Mouse (Mus musculus): ENCODE measurements around the gene Clpb. TPM values are rescaled to one million over a fixed set of nuclear protein-coding genes. Genes with fewer than 3 reads are reported as not detected.

Gene Clpb
- polyA plus RNA-seq, 1 experiment from 2014 or later = 43.9 TPM

- no peak overlapping the region for H3K9ac ChIP-seq
- no peak overlapping the region for H3K27ac ChIP-seq
- no peaks in the 10 kb centered on the region for H3K36me3 ChIP-seq (replicated peaks)
- H3K4me1 ChIP-seq = peaks cover 52% of the 10 kb centered on the region
- no peaks in the 10 kb centered on the region for H3K27me3 ChIP-seq
- peak; percentile 85 for ATAC-seq (ENCODE audit: low FRiP score)
- no peak overlapping the region for H3K4me3 ChIP-seq (replicated peaks)
- H3K4me2 ChIP-seq = no peak overlapping the region
- H3K9me3 ChIP-seq = no peaks in the 10 kb centered on the region
- 10% methylated on average over 7 of the region's 7 CpGs for WGBS
Observed at GRCm38 (mm10) chr7:101679591-101679990, 16.2 kb downstream of the Clpb start.

- no peak overlapping the region for H3K9ac ChIP-seq
- H3K9me3 ChIP-seq = no peaks in the 10 kb centered on the region
- peaks cover 48% of the 10 kb centered on the region for H3K4me1 ChIP-seq
- no peak overlapping the region for H3K27ac ChIP-seq
- no peaks in the 10 kb centered on the region for H3K36me3 ChIP-seq (replicated peaks)
- no peak overlapping the region for H3K4me2 ChIP-seq
- 77% methylated on average over 3 of the region's 3 CpGs for WGBS
- ATAC-seq (ENCODE audit: low FRiP score) = no peak
- no peaks in the 10 kb centered on the region for H3K27me3 ChIP-seq
- no peak overlapping the region for H3K4me3 ChIP-seq (replicated peaks)
Observed at GRCm38 (mm10) chr7:101680961-101681360, 17.5 kb downstream of the Clpb start.

GRCm38 (mm10) chr7:101681565-101682071 is 18.2 kb downstream of the Clpb start:
- 46% methylated on average over 6 of the region's 6 CpGs for WGBS
- peaks cover 42% of the 10 kb centered on the region for H3K4me1 ChIP-seq

GRCm38 (mm10) chr7:101682886-101683285 is 19.5 kb downstream of the Clpb start:
- Histone ChIP-seq H3K4me1 (peaks cover 33% of the 10 kb centered on the region), H3K4me2 (no peak overlapping the region), H3K27ac (no peak overlapping the region), H3K9me3 (no peaks in the 10 kb centered on the region), H3K27me3 (no peaks in the 10 kb centered on the region), H3K4me3 (replicated peaks) (no peak overlapping the region), H3K9ac (no peak overlapping the region), H3K36me3 (replicated peaks) (0 out of 2 replicates have a peak, but pooled peaks cover 4% of the 10 kb centered on the region)
- WGBS = 55% methylated on average over 5 of the region's 5 CpGs
- ATAC-seq (ENCODE audit: low FRiP score) = no peak

More at GRCm38 (mm10) chr7:101681565-101682071, 18.2 kb downstream of the Clpb start:
- ATAC-seq (ENCODE audit: low FRiP score) = no peak
- no peak overlapping the region for H3K4me3 ChIP-seq (replicated peaks)
- no peaks in the 10 kb centered on the region for H3K9me3 ChIP-seq
- no peaks in the 10 kb centered on the region for H3K36me3 ChIP-seq (replicated peaks)
- H3K27ac ChIP-seq = no peak overlapping the region
- no peak overlapping the region for H3K4me2 ChIP-seq
- no peaks in the 10 kb centered on the region for H3K27me3 ChIP-seq
- H3K9ac ChIP-seq = no peak overlapping the region

GRCm38 (mm10) chr7:101683976-101684630 is 20.7 kb downstream of the Clpb start:
- Histone ChIP-seq H3K36me3 (replicated peaks) (peaks cover 10% of the 10 kb centered on the region; the same call in 1 of the 2 replicates), H3K4me2 (no peak overlapping the region), H3K4me3 (replicated peaks) (no peak overlapping the region), H3K4me1 (peaks cover 33% of the 10 kb centered on the region), H3K27ac (peak overlapping the region; percentile 0; the same call in 1 of the 2 replicates), H3K9ac (no peak overlapping the region; the same call in 1 of the 2 replicates), H3K27me3 (no peaks in the 10 kb centered on the region), H3K9me3 (no peaks in the 10 kb centered on the region)
- WGBS = 7% methylated on average over 9 of the region's 9 CpGs
- ATAC-seq (ENCODE audit: low FRiP score) = peak; percentile 51

GRCm38 (mm10) chr7:101684671-101685070 is 21.2 kb downstream of the Clpb start:
- no peak overlapping the region for H3K27ac ChIP-seq

GRCm38 (mm10) chr7:101687144-101687543 is 23.7 kb downstream of the Clpb start:
- H3K4me3 ChIP-seq (replicated peaks) = no peak overlapping the region
- WGBS = 87% methylated on average over 2 of the region's 2 CpGs

More at GRCm38 (mm10) chr7:101684671-101685070, 21.2 kb downstream of the Clpb start:
- Histone ChIP-seq H3K4me3 (replicated peaks) (no peak overlapping the region), H3K36me3 (replicated peaks) (peaks cover 10% of the 10 kb centered on the region; the same call in 1 of the 2 replicates), H3K4me2 (no peak overlapping the region), H3K9me3 (no peaks in the 10 kb centered on the region), H3K9ac (no peak overlapping the region), H3K4me1 (peaks cover 31% of the 10 kb centered on the region), H3K27me3 (no peaks in the 10 kb centered on the region)
- ATAC-seq (ENCODE audit: low FRiP score) = no peak
- 31% methylated on average over 3 of the region's 3 CpGs for WGBS

GRCm38 (mm10) chr7:101690471-101690870 is 27.0 kb downstream of the Clpb start:
- Histone ChIP-seq H3K4me1 (no peaks in the 10 kb centered on the region), H3K36me3 (replicated peaks) (peaks cover 15% of the 10 kb centered on the region; the same call in 1 of the 2 replicates), H3K27ac (no peak overlapping the region), H3K27me3 (no peaks in the 10 kb centered on the region), H3K9me3 (no peaks in the 10 kb centered on the region), H3K9ac (no peak overlapping the region), H3K4me2 (no peak overlapping the region), H3K4me3 (replicated peaks) (no peak overlapping the region)
- no peak for ATAC-seq (ENCODE audit: low FRiP score)
- WGBS = 60% methylated on average over 2 of the region's 2 CpGs

More at GRCm38 (mm10) chr7:101687144-101687543, 23.7 kb downstream of the Clpb start:
- Histone ChIP-seq H3K36me3 (replicated peaks) (peaks cover 15% of the 10 kb centered on the region; the same call in 1 of the 2 replicates), H3K27ac (no peak overlapping the region), H3K4me2 (no peak overlapping the region), H3K4me1 (peaks cover 20% of the 10 kb centered on the region), H3K9ac (no peak overlapping the region), H3K27me3 (no peaks in the 10 kb centered on the region), H3K9me3 (no peaks in the 10 kb centered on the region)
- ATAC-seq (ENCODE audit: low FRiP score) = no peak

- Histone ChIP-seq H3K4me2 (no peak overlapping the region), H3K9me3 (no peaks in the 10 kb centered on the region), H3K4me1 (no peaks in the 10 kb centered on the region), H3K9ac (no peak overlapping the region), H3K4me3 (replicated peaks) (no peak overlapping the region), H3K27ac (no peak overlapping the region), H3K36me3 (replicated peaks) (peaks cover 15% of the 10 kb centered on the region; the same call in 1 of the 2 replicates), H3K27me3 (no peaks in the 10 kb centered on the region)
- WGBS = 87% methylated on average over 8 of the region's 8 CpGs
- no peak for ATAC-seq (ENCODE audit: low FRiP score)
Observed at GRCm38 (mm10) chr7:101691863-101692262, 28.4 kb downstream of the Clpb start.

- no peak overlapping the region for H3K4me2 ChIP-seq
- no peak overlapping the region for H3K9ac ChIP-seq
- no peak overlapping the region for H3K4me3 ChIP-seq (replicated peaks)
- peaks cover 13% of the 10 kb centered on the region; the same call in 1 of the 2 replicates for H3K36me3 ChIP-seq (replicated peaks)
- no peak for ATAC-seq (ENCODE audit: low FRiP score)
- no peak overlapping the region for H3K27ac ChIP-seq
- H3K9me3 ChIP-seq = no peaks in the 10 kb centered on the region
- no peaks in the 10 kb centered on the region for H3K27me3 ChIP-seq
- WGBS = 75% methylated on average over 14 of the region's 14 CpGs
- no peaks in the 10 kb centered on the region for H3K4me1 ChIP-seq
Observed at GRCm38 (mm10) chr7:101692446-101692845, 29.0 kb downstream of the Clpb start.

GRCm38 (mm10) chr7:101695483-101695882 is 32.0 kb downstream of the Clpb start:
- ATAC-seq (ENCODE audit: low FRiP score) = no peak
- 80% methylated on average over 5 of the region's 5 CpGs for WGBS

GRCm38 (mm10) chr7:101696931-101697723 is 33.7 kb downstream of the Clpb start:
- no peak overlapping the region for H3K27ac ChIP-seq
- no peaks in the 10 kb centered on the region for H3K9me3 ChIP-seq
- no peaks in the 10 kb centered on the region for H3K27me3 ChIP-seq
- H3K36me3 ChIP-seq (replicated peaks) = no peaks in the 10 kb centered on the region
- H3K4me1 ChIP-seq = no peaks in the 10 kb centered on the region
- no peak for ATAC-seq (ENCODE audit: low FRiP score)
- no peak overlapping the region for H3K4me3 ChIP-seq (replicated peaks)
- no peak overlapping the region for H3K9ac ChIP-seq
- no peak overlapping the region for H3K4me2 ChIP-seq
- 86% methylated on average over 10 of the region's 10 CpGs for WGBS

More at GRCm38 (mm10) chr7:101695483-101695882, 32.0 kb downstream of the Clpb start:
- Histone ChIP-seq H3K4me3 (replicated peaks) (no peak overlapping the region), H3K9me3 (no peaks in the 10 kb centered on the region), H3K36me3 (replicated peaks) (0 out of 2 replicates have a peak, but pooled peaks cover 5% of the 10 kb centered on the region), H3K27me3 (no peaks in the 10 kb centered on the region), H3K4me2 (no peak overlapping the region), H3K27ac (no peak overlapping the region), H3K4me1 (no peaks in the 10 kb centered on the region), H3K9ac (no peak overlapping the region)
